Mouse (Mus musculus) olfactory bulb, adult 2 months (tissue): ENCODE results near the gene Xdh.

ENCODE experiments used
- CTCF ChIP-seq: fragments of 200-500 bp; IDR thresholded peaks from 2 replicates; pipeline ENCODE4 v1.5.1; 2012; ENCODE audit warnings: low read depth, mild to moderate bottlenecking, low read length, moderate library complexity; ENCODE audit not compliant: insufficient read depth
- POLR2A ChIP-seq: fragments of 200-500 bp; IDR thresholded peaks from 2 replicates; pipeline ENCODE4 v1.6.1; 2012; ENCODE audit warnings: mild to moderate bottlenecking, low read depth, low read length, moderate library complexity; ENCODE audit not compliant: insufficient read depth

- TF ChIP-seq CTCF, result no peak
- no peak for TF ChIP-seq POLR2A
These were observed 34.5 kb upstream of the Xdh start for GRCm38 (mm10) chr17:73984508-73984907.
